Mouse (Mus musculus): Measurements from ENCODE around the gene Chst2. TPM values are rescaled to one million over a fixed set of nuclear protein-coding genes. Genes with fewer than 3 reads are reported as not detected.

Gene Chst2
- total RNA-seq (2023) = not detected

DNA sequence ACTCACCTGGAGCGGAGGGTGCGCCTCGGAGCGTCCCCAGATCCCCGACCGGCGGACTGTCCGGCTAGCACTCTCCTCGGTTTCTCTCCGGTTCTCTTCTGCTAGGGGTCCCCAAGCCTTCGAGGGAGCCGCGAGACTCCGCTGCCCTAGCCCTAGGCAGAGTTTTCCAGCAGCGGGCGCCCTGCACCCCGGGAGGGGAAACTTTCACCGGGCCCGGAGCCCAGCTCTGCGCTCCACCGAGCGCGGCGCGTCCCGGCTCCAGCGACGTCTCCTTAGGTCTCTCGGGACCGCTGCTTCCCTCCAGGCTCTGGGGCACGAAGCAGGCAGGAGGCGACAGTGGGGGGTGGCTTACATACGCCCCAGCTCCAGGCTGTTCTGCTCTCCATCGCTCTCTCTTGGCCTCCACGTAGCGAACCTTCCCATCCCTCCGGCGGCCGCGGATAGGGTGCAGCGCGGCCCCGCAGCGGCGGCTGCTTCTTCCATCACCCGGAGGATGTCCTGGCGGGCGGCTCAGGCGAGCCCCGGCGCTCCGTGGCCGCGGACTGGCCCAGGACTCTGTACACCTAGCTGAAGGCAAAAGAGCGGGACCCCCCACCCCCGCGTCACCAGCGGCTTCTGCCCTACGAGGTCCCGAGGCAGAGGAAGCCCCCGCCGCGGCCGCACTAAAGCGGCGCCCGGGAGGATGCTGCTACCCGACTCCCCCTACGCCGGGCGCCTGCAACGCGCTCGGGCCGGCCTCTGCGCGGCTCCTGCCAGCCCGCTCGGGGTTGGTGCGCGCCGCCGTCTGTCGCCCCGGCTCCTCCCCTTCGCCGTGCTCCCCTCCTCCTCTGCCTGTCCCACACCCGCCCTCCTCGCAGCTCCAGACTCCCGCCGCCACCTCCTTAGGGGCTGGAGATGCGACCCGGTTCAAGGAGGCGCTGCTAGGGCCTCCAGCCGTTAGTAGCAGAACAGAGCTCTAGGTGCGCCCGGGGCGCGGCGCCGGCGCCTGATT, at the start of gene Chst2:
Gene Chst2 (minus strand): TSS at position 152 of the 991 bp plus-strand sequence.

Other genes with a start within 250 kb of the Chst2 start
- 10 to 100 TPM; 45.3 to 51.1 TPM for gene U2surp, start 105.3 kb upstream of the Chst2 start, total RNA-seq (2023)
- 1 to 10 TPM; 4.1 to 7.3 TPM for gene Paqr9, start 152.9 kb upstream of the Chst2 start, total RNA-seq (2023)
- not detected for gene Pcolce2, start 230.9 kb upstream of the Chst2 start, total RNA-seq (2023)

Measured in neutrophil, adult 83 days (primary cell).